Mouse (Mus musculus) MEL (cell line): ENCODE measurements around the gene Uhrf1bp1l.

Source experiments
- CTCF ChIP-seq, 3 experiments: IDR thresholded peaks in 2 of 3; conservative IDR thresholded peaks in 1 of 3; 2 replicates each; pipeline ENCODE4 v1.5.1; 2011 to 2012; ENCODE audit warnings: low read length in 3 of 3, low read depth in 2 of 3, mild to moderate bottlenecking in 2 of 3, improper control_type of control experiment in 1 of 3, inconsistent platforms in 1 of 3, mixed read lengths in 1 of 3, moderate library complexity in 1 of 3; ENCODE audit not compliant: control insufficient read depth in 1 of 3, insufficient read depth in 1 of 3, poor library complexity in 1 of 3, severe bottlenecking in 1 of 3
- EP300 ChIP-seq, 2 experiments: IDR thresholded peaks; 2 replicates each; pipeline ENCODE4 v1.6.1; 2011; ENCODE audit warnings: improper control_type of control experiment in 2 of 2, low read length in 2 of 2, low read depth in 1 of 2, mild to moderate bottlenecking in 1 of 2
- ETS1 ChIP-seq: IDR thresholded peaks from 2 replicates; pipeline ENCODE4 v1.6.1; 2012; ENCODE audit warnings: low read depth, mild to moderate bottlenecking, inconsistent platforms, low read length, improper control_type of control experiment, moderate library complexity
- GATA1 ChIP-seq: IDR thresholded peaks from 2 replicates; pipeline ENCODE4 v1.6.1; 2011; ENCODE audit warnings: low read depth, low read length, improper control_type of control experiment
- KAT2A ChIP-seq: conservative IDR thresholded peaks from 2 replicates; pipeline ENCODE4 v1.6.1; 2012; ENCODE audit warnings: low read depth, low read length, improper control_type of control experiment, inconsistent platforms
- MAZ ChIP-seq: IDR thresholded peaks from 2 replicates; pipeline ENCODE4 v1.6.1; 2012; ENCODE audit warnings: low read depth, mild to moderate bottlenecking, inconsistent platforms, low read length, improper control_type of control experiment
- NRF1 ChIP-seq: IDR thresholded peaks from 2 replicates; pipeline ENCODE4 v1.6.1; 2014; ENCODE audit warnings: low read depth, mild to moderate bottlenecking, inconsistent platforms, low read length, improper control_type of control experiment, moderate library complexity; ENCODE audit not compliant: poor library complexity, insufficient read depth, severe bottlenecking
- POLR2A ChIP-seq, 2 experiments: IDR thresholded peaks; 2 replicates each; pipeline ENCODE4 v1.6.1; 2011 to 2012; ENCODE audit warnings: low read length in 2 of 2, mild to moderate bottlenecking in 2 of 2, control low read depth in 1 of 2, improper control_type of control experiment in 1 of 2, low read depth in 1 of 2, moderate library complexity in 1 of 2; ENCODE audit not compliant: control insufficient read depth in 1 of 2, insufficient read depth in 1 of 2, poor library complexity in 1 of 2
- POLR2AphosphoS2 ChIP-seq: IDR thresholded peaks from 2 replicates; pipeline ENCODE4 v1.6.1; 2011; ENCODE audit warnings: low read length, improper control_type of control experiment
- UBTF ChIP-seq: IDR thresholded peaks from 2 replicates; pipeline ENCODE4 v1.6.1; 2012; ENCODE audit warnings: low read depth, mild to moderate bottlenecking, inconsistent platforms, low read length, improper control_type of control experiment, moderate library complexity, borderline replicate concordance; ENCODE audit not compliant: insufficient read depth
- USF1 ChIP-seq: IDR thresholded peaks from 2 replicates; pipeline ENCODE4 v1.6.1; 2014; ENCODE audit warnings: low read depth, mild to moderate bottlenecking, inconsistent platforms, low read length, improper control_type of control experiment, moderate library complexity
- ZC3H11A ChIP-seq: IDR thresholded peaks from 2 replicates; pipeline ENCODE4 v1.6.1; 2012; ENCODE audit warnings: low read depth, mild to moderate bottlenecking, inconsistent platforms, low read length, improper control_type of control experiment
- ZNF384 ChIP-seq: IDR thresholded peaks from 2 replicates; pipeline ENCODE4 v1.6.1; 2012; ENCODE audit warnings: low read depth, mild to moderate bottlenecking, inconsistent platforms, low read length, improper control_type of control experiment

GRCm38 (mm10) chr10:89703042-89703441 lies 41.7 kb upstream of the Uhrf1bp1l start:
- no peak for TF ChIP-seq NRF1
- TF ChIP-seq CTCF (IDR thresholded peaks at IDR 0.05 in 2 of 3, conservative IDR thresholded peaks at IDR 0.05 in 1 of 3; ENCODE audit: control insufficient read depth in 1 of 3, insufficient read depth in 1 of 3, low read depth in 2 of 3, low read length in 3 of 3, poor library complexity in 1 of 3, severe bottlenecking in 1 of 3): no peak
- no peak for TF ChIP-seq EP300 (IDR thresholded peaks at IDR 0.05; ENCODE audit: low read depth in 1 of 2, low read length in 2 of 2)
- no peak for TF ChIP-seq POLR2A (IDR thresholded peaks at IDR 0.05; ENCODE audit: control insufficient read depth in 1 of 2, insufficient read depth in 1 of 2, low read depth in 1 of 2, low read length in 2 of 2, poor library complexity in 1 of 2)
- TF ChIP-seq KAT2A: no peak
- TF ChIP-seq POLR2AphosphoS2: no peak
- no peak for TF ChIP-seq MAZ
- TF ChIP-seq ZC3H11A: no peak
- TF ChIP-seq ZNF384: no peak
- TF ChIP-seq GATA1: no peak
- TF ChIP-seq ETS1: no peak
- no peak for TF ChIP-seq USF1
- no peak for TF ChIP-seq UBTF
